Mouse (Mus musculus) ES-E14 (cell line): ENCODE measurements around the gene Arhgap30. TPM values are rescaled to one million over a fixed set of nuclear protein-coding genes. Genes with fewer than 3 reads are reported as not detected.

Experiments used
- DNase-seq: peaks from one replicate; pipeline ENCODE4 v3.0.0-alpha.2; 2013; ENCODE audit warnings: low read depth, low spot score
- H3K27ac ChIP-seq: 2 replicates; pipeline ENCODE4 v1.5.1; 2012; ENCODE audit warnings: low read depth, mild to moderate bottlenecking, low read length, moderate library complexity, mixed read lengths; ENCODE audit not compliant: poor library complexity, insufficient read depth, severe bottlenecking
- H3K36me3 ChIP-seq: 2 replicates; pipeline ENCODE4 v1.6.1; 2012; ENCODE audit warnings: mild to moderate bottlenecking, low read length, moderate library complexity, mixed read lengths; ENCODE audit not compliant: control insufficient read depth, poor library complexity, insufficient read depth, severe bottlenecking
- H3K4me1 ChIP-seq, 2 experiments: fragments of 150-350 bp in 1 of 2; sonication (generic) in 1 of 2; 2 replicates each; pipeline ENCODE4 v1.6.1; 2012; ENCODE audit warnings: low read length in 2 of 2, mild to moderate bottlenecking in 1 of 2, mixed read lengths in 1 of 2; ENCODE audit not compliant: control insufficient read depth in 2 of 2, insufficient read depth in 2 of 2, poor library complexity in 1 of 2
- H3K4me3 ChIP-seq, 2 experiments: fragments of 150-350 bp in 1 of 2; sonication (generic) in 1 of 2; 2 replicates each; pipeline ENCODE4 v1.5.1; 2012; ENCODE audit warnings: low read length in 2 of 2, low read depth in 1 of 2, mild to moderate bottlenecking in 1 of 2, mixed read lengths in 1 of 2; ENCODE audit not compliant: insufficient read depth in 1 of 2, poor library complexity in 1 of 2, severe bottlenecking in 1 of 2
- H3K9ac ChIP-seq: 2 replicates; pipeline ENCODE4 v1.6.1; 2012; ENCODE audit warnings: low read depth, mild to moderate bottlenecking, low read length, mixed read lengths; ENCODE audit not compliant: poor library complexity, insufficient read depth, severe bottlenecking
- H3K9me3 ChIP-seq: fragments of 150-350 bp; sonication (generic); 2 replicates; pipeline ENCODE4 v1.6.1; 2012; ENCODE audit warnings: low read depth, mild to moderate bottlenecking, low read length; ENCODE audit not compliant: control insufficient read depth, insufficient read depth
- CHD2 ChIP-seq: IDR thresholded peaks from 2 replicates; pipeline ENCODE4 v1.6.1; 2014; ENCODE audit warnings: mild to moderate bottlenecking, low read depth, low read length, inconsistent platforms
- HCFC1 ChIP-seq: IDR thresholded peaks from 2 replicates; pipeline ENCODE4 v1.6.1; 2012; ENCODE audit warnings: low read length, inconsistent platforms, borderline replicate concordance; ENCODE audit not compliant: insufficient read depth
- MAFK ChIP-seq: IDR thresholded peaks from 2 replicates; pipeline ENCODE4 v1.6.1; 2014; ENCODE audit warnings: mild to moderate bottlenecking, low read depth, low read length, inconsistent platforms; ENCODE audit not compliant: insufficient read depth
- ZC3H11A ChIP-seq: IDR thresholded peaks from 2 replicates; pipeline ENCODE4 v1.6.1; 2012; ENCODE audit warnings: low read depth, mild to moderate bottlenecking, inconsistent platforms, low read length, borderline replicate concordance
- ZNF384 ChIP-seq: IDR thresholded peaks from 2 replicates; pipeline ENCODE4 v1.6.1; 2012; ENCODE audit warnings: low read depth, low read length, inconsistent platforms
- in situ Hi-C, 2 experiments: fragments of 600-800 bp; cut with MboI; formaldehyde crosslinking; loops; one replicate each; pipeline ENCODE4 v1.15.1; 2025; ENCODE audit warnings: low sequenced_read_pairs in 2 of 2, inconsistent platforms in 1 of 2; ENCODE audit not compliant: unreplicated experiment in 2 of 2
- total RNA-seq: library from RNA; depleted of rRNA; stranded (reverse); fragments of 300-350 nt; gene quantifications from 2 replicates; pipeline ENCODE4 v1.2.3, GENCODE M21; 2012; rRNA removed

The Arhgap30 gene
- total RNA-seq, 1 experiment: 8.0 TPM

DNA sequence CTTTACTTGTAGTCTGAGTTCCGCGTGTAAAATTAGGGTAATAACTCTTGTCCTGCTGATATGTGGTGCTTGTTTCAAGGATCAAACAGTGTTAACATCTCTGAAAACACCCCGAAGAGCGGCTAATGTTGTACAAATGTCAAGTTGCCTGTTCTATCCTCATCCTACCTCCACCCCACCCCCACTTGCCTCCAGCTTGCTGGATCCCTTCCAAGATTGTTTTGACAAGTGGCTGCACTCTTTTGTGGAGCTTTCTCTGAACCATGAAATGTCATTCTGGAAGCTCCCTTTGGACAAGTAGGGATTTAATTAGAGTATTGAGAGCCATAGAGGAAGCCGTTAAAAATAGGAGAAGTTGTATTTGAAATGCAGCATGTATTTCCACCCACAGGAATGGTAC, 71.0 kb downstream of the Arhgap30 start:
- H3K9me3 ChIP-seq: no peaks in the 10 kb centered on the region
- H3K4me1 ChIP-seq: peaks cover 5 to 10% of the 10 kb centered on the region in 2 experiments; a peak in 3 of 4 replicates
- H3K27ac ChIP-seq: no peak overlapping the region
- TF ChIP-seq ZNF384: no peak
- TF ChIP-seq ZC3H11A: no peak
- no peak for TF ChIP-seq CHD2
- TF ChIP-seq MAFK: no peak
- no peak for TF ChIP-seq HCFC1
- no peak overlapping the region; the same call in 1 of the 2 replicates for H3K9ac ChIP-seq
- H3K4me3 ChIP-seq: no peak overlapping the region
- H3K36me3 ChIP-seq: peaks cover 29% of the 10 kb centered on the region
- DNase-seq: no peak
- in situ Hi-C loops: no loop called here

Other genes with a start within 250 kb of the Arhgap30 start
- 55.0 and 57.9 TPM in 2 replicates for gene Sdhc, start 238.4 kb upstream of the Arhgap30 start, total RNA-seq
- gene Mpz, start 238.2 kb upstream of the Arhgap30 start, total RNA-seq: 0.36 TPM in 1 of 2 replicates, not detected in the other
- gene Pcp4l1, start 192.7 kb upstream of the Arhgap30 start, total RNA-seq: 0.63 and 2.2 TPM in 2 replicates
- 0.71 and 1.2 TPM in 2 replicates for gene Nr1i3, start 175.0 kb upstream of the Arhgap30 start, total RNA-seq
- 22.0 and 27.5 TPM in 2 replicates for gene Tomm40l, start 166.4 kb upstream of the Arhgap30 start, total RNA-seq
- gene Apoa2, start 163.9 kb upstream of the Arhgap30 start, total RNA-seq: 0.98 and 2.0 TPM in 2 replicates
- gene Fcer1g, start 154.6 kb upstream of the Arhgap30 start, total RNA-seq: 0.62 and 0.63 TPM in 2 replicates
- 3.9 and 4.5 TPM in 2 replicates for gene Adamts4, start 138.5 kb upstream of the Arhgap30 start, total RNA-seq
- 175 and 229 TPM in 2 replicates for gene Ndufs2, start 137.6 kb upstream of the Arhgap30 start, total RNA-seq
- gene B4galt3, start 118.6 kb upstream of the Arhgap30 start, total RNA-seq: 35.8 and 51.0 TPM in 2 replicates
- gene Ppox, start 107.8 kb upstream of the Arhgap30 start, total RNA-seq: 15.5 and 23.6 TPM in 2 replicates
- 23.1 and 30.7 TPM in 2 replicates for gene Usp21, start 101.0 kb upstream of the Arhgap30 start, total RNA-seq
- 59.1 and 78.8 TPM in 2 replicates for gene Ufc1, start 93.9 kb upstream of the Arhgap30 start, total RNA-seq
- gene Dedd, start 59.8 kb upstream of the Arhgap30 start, total RNA-seq: 23.9 and 25.7 TPM in 2 replicates
- gene Nit1, start 43.3 kb upstream of the Arhgap30 start, total RNA-seq: 18.1 and 24.4 TPM in 2 replicates
- 41.1 and 41.6 TPM in 2 replicates for gene Pfdn2, start 43.3 kb upstream of the Arhgap30 start, total RNA-seq
- gene Klhdc9, start 28.2 kb upstream of the Arhgap30 start, total RNA-seq: 0.85 and 1.1 TPM in 2 replicates
- 1.9 and 3.0 TPM in 2 replicates for gene Nectin4, start 18.9 kb upstream of the Arhgap30 start, total RNA-seq
- 151 and 164 TPM in 2 replicates for gene Usf1, start 22.4 kb downstream of the Arhgap30 start, total RNA-seq
- gene Tstd1, start 29.9 kb downstream of the Arhgap30 start, total RNA-seq: 6.2 and 11.2 TPM in 2 replicates
- 74.9 and 132 TPM in 2 replicates for gene F11r, start 48.6 kb downstream of the Arhgap30 start, total RNA-seq
- 3.2 and 4.0 TPM in 2 replicates for gene Alyref2, start 114.5 kb downstream of the Arhgap30 start, total RNA-seq
- gene Itln1, start 146.3 kb downstream of the Arhgap30 start, total RNA-seq: not detected in 2 replicates
- not detected in 2 replicates for gene Cd244a, start 170.2 kb downstream of the Arhgap30 start, total RNA-seq
- gene Ly9, start 218.5 kb downstream of the Arhgap30 start, total RNA-seq: 0.13 TPM in 1 of 2 replicates, not detected in the other